Mouse (Mus musculus) lung, postnatal 0 days (tissue): ENCODE measurements around the gene 1700011L22Rik. TPM values are rescaled to one million over a fixed set of nuclear protein-coding genes. Genes with fewer than 3 reads are reported as not detected.
A peak's percentile ranks its signal among the peaks of the same experiment; 100 is the strongest.

Experiments
- ATAC-seq: fragments of 200-750 bp; cut with Nextera tagmentation; 2 replicates; pipeline ENCODE4 v1.8.0; 2017; ENCODE audit warnings: moderate library complexity
- DNase-seq: peaks from one replicate; pipeline ENCODE4 v3.0.0-alpha.2; 2016; ENCODE audit warnings: low spot score
- H3K27ac ChIP-seq: fragments of 300-500 bp; sonication (generic); 2 replicates; pipeline ENCODE4 v1.5.1; 2014; ENCODE audit warnings: antibody characterized with exemption, mild to moderate bottlenecking, low read length, mixed read lengths
- H3K27me3 ChIP-seq: fragments of 300-500 bp; sonication (generic); replicated peaks from 2 replicates; pipeline ENCODE4 v1.6.1; 2014; ENCODE audit warnings: low read length, mixed read lengths; ENCODE audit not compliant: insufficient read depth
- H3K36me3 ChIP-seq: fragments of 300-500 bp; sonication (generic); 2 replicates; pipeline ENCODE4 v1.6.1; 2014; ENCODE audit warnings: low read length, mixed read lengths; ENCODE audit not compliant: insufficient read depth
- H3K4me1 ChIP-seq: fragments of 300-500 bp; sonication (generic); 2 replicates; pipeline ENCODE4 v1.6.1; 2014; ENCODE audit warnings: antibody characterized with exemption, low read depth, low read length, mixed read lengths; ENCODE audit not compliant: insufficient read depth
- H3K4me2 ChIP-seq: fragments of 300-500 bp; sonication (generic); replicated peaks from 2 replicates; pipeline ENCODE4 v1.6.1; 2014; ENCODE audit warnings: low read depth, mild to moderate bottlenecking, low read length, moderate library complexity, mixed read lengths
- H3K4me3 ChIP-seq: fragments of 300-500 bp; sonication (generic); 2 replicates; pipeline ENCODE4 v1.5.1; 2014; ENCODE audit warnings: low read depth, low read length
- H3K9ac ChIP-seq: fragments of 300-500 bp; sonication (generic); replicated peaks from 2 replicates; pipeline ENCODE4 v1.6.1; 2014; ENCODE audit warnings: low read depth, mild to moderate bottlenecking
- H3K9me3 ChIP-seq: fragments of 300-500 bp; sonication (generic); 2 replicates; pipeline ENCODE4 v1.6.1; 2016; ENCODE audit warnings: low read length, mixed read lengths
- CTCF ChIP-seq: IDR thresholded peaks from 2 replicates; pipeline ENCODE4 v1.5.1; 2016; ENCODE audit warnings: antibody characterized with exemption, mild to moderate bottlenecking
- EP300 ChIP-seq: IDR thresholded peaks from 2 replicates; pipeline ENCODE4 v1.6.1; 2016; ENCODE audit warnings: antibody characterized with exemption, mild to moderate bottlenecking, control low read depth
- WGBS: fragments of 180-500 bp; shearing (Covaris S2); extraction: QIAGEN DNeasy Blood & Tissue Kit; methylation state at CpG from one replicate; pipeline ENCODE4 v1.1.7; 2014; 5-methylcytosine and 5-hydroxymethylcytosine counted together
- polyA plus RNA-seq: library from polyadenylated mRNA; unstranded; fragments of >200 nt; fragmentation: Nextera tagmentation; extraction: Ambion mirVana; gene quantifications from 2 replicates; pipeline ENCODE4 v1.2.1, GENCODE M21; 2015

The 1700011L22Rik gene
- polyA plus RNA-seq, result not detected in 2 replicates

DNA sequence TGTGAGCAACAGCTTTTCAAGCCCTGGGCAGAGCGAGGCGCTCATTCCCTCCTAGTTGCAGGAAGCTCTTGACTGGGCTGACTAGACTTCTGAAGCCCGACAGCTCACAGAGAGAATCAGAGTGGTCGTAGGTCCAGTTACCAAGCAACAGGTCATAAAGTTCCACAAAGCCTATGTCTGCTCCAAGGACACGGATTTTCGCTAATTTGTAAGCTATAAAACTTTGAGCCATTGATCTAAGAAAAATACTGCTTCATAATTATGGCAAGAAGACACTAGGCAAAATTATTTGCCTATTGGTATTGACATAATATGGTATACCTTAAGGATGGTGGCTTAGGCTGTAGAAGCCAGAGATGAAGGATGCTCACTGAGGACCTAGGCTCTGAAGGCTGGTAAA, at the start of gene 1700011L22Rik:
TSS of gene 1700011L22Rik (minus strand) at position 101 of the 400 bp plus-strand sequence.
- Histone ChIP-seq H3K27me3 (no peaks in the 10 kb centered on the region), H3K27ac (no peak within 1 kb of the TSS), H3K4me1 (no peaks in the 10 kb centered on the region), H3K36me3 (no peaks in the 10 kb centered on the region), H3K9me3 (no peaks in the 10 kb centered on the region), H3K9ac (no peak within 1 kb of the TSS), H3K4me2 (no peak within 1 kb of the TSS), H3K4me3 (no peak within 1 kb of the TSS)
- 77% methylated on average over 6 of the region's 6 CpGs for WGBS
- DNase-seq (no peak), ATAC-seq (no peak)
- no peak for TF ChIP-seq EP300
- no peak for TF ChIP-seq CTCF

DNA sequence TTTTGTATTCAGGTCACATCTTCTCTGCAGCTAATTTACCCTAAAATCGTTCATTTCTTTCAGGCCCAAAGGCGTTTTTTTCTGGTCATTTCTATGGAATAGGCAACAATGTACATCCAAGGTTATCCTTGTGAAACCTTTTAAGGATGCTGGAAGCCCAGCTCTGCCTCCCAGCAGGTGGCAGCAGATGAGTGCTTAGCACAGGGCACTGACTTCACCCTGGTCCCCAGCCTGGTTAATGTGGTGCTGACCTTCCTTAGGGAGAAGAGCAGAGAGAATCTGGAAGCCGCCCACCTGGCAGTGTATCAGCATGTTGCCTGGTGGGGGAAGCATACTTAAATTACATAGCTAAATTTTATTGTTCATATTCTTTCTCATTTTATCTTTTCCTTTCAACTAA, 49.4 kb upstream of the 1700011L22Rik start:
- Histone ChIP-seq H3K4me1 (peaks cover 3% of the 10 kb centered on the region; the same call in 1 of the 2 replicates), H3K4me2 (no peak overlapping the region), H3K9me3 (no peaks in the 10 kb centered on the region), H3K27ac (no peak overlapping the region), H3K27me3 (no peaks in the 10 kb centered on the region), H3K9ac (no peak overlapping the region), H3K4me3 (no peak overlapping the region), H3K36me3 (no peaks in the 10 kb centered on the region)
- WGBS, result 26% methylated on average over 3 of the region's 3 CpGs
- ATAC-seq, result no peak
- TF ChIP-seq EP300 (no peak), CTCF (peak; percentile 94)
- peak; percentile 81 for DNase-seq

DNA sequence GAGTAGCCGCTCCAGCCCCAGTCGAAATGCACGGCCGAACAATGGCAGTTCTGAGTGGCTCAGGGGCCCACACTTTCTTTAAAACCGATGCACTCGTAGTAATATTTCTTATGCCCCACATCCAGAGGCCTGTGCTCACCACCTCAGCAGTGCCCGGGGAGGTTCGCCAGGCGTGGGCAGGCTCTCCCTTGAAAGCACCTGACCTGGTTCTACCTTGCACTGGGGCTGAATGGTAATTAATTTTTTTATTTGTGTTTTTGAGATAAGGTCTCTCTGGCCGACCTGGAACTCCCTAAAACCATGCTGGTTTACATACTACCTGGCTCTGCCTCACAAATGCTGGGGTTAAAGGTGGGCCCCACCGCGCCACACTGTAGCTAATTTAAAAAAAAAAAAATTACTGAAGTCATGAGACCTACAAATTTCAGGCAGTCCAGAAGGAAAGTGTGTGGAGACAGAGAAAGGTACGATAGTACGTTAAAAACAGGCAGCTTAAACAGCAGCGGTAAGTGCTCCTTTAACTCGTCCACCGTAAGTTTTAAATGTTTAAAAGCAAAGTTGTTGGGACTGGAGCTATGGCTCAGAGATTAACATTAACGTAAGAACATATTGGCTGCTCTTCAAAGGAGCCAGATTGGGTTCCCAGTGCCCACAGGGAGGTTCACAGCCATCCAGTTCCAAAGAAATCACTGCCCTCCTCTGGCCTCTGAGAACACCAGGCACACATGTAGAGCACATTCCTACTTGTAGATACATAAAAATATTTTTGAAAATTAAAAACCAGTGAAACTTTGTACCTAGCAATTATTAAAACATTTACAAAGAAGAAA, 47.1 kb upstream of the 1700011L22Rik start:
- peak overlapping the region; percentile 57 for H3K4me3 ChIP-seq
- TF ChIP-seq CTCF (peak; percentile 32; the same call in 1 of the 2 replicates), EP300 (no peak)

DNA sequence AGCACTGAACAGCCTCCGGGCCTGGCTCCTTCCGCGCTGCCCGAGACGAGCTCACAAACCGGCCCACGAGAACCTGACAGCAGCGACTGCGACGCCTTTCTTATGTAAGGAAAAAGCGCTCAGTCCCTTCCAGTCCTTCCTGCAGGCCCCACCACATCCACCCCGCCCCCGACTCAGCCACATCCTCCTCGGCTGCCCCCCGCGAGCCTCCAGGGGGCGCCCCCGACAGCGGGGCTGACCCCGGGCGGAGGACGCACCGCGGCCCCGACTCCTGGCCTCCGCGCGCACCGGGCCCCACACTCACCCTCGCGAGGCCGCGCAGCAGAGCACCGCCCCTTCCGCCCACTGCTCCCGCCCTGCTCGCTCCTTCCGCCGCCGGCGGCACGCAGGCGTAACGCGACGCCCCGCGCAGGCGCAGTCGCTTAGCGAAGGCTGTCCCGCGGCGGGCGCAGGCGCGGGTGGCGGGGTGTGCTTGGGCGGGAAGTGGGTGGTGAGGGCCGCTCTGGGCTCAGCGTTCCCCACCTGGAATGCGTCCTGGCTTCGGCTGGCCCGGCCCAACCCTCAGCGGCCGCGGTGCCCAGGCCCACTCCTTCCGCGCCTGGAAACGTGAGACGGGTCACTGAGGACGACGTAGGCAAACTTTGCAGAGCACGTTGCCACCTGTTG, 46.4 kb upstream of the 1700011L22Rik start, which contains the start of gene Mmaa:
TSS of gene Mmaa (minus strand) at position 328 of the 666 bp plus-strand sequence.
- peaks cover 3% of the 10 kb centered on the region; the same call in 1 of the 2 replicates for H3K4me1 ChIP-seq
- H3K27ac ChIP-seq, result peak within 1 kb of the TSS; percentile 94
- ATAC-seq (peak; percentile 97), DNase-seq (peak; percentile 99)
- peak within 1 kb of the TSS; percentile 57 for H3K4me3 ChIP-seq
- no peaks in the 10 kb centered on the region for H3K9me3 ChIP-seq
- WGBS, result 1% methylated on average over 52 of the region's 74 CpGs
- peak within 1 kb of the TSS; percentile 83 for H3K9ac ChIP-seq
- H3K36me3 ChIP-seq, result no peaks in the 10 kb centered on the region
- TF ChIP-seq CTCF (peak; percentile 71), EP300 (no peak)
- no peaks in the 10 kb centered on the region for H3K27me3 ChIP-seq
- H3K4me2 ChIP-seq, result peak within 1 kb of the TSS; percentile 73

More for the DNA sequence above, 47.1 kb upstream of the 1700011L22Rik start:
- no peaks in the 10 kb centered on the region for H3K27me3 ChIP-seq
- peak overlapping the region; percentile 46 for H3K9ac ChIP-seq
- H3K4me1 ChIP-seq, result peaks cover 3% of the 10 kb centered on the region; the same call in 1 of the 2 replicates
- H3K4me2 ChIP-seq, result peak overlapping the region; percentile 73
- no peaks in the 10 kb centered on the region for H3K9me3 ChIP-seq
- no peak for ATAC-seq
- DNase-seq, result no peak
- WGBS, result 10% methylated on average over 18 of the region's 18 CpGs
- H3K27ac ChIP-seq, result peak overlapping the region; percentile 88
- no peaks in the 10 kb centered on the region for H3K36me3 ChIP-seq

DNA sequence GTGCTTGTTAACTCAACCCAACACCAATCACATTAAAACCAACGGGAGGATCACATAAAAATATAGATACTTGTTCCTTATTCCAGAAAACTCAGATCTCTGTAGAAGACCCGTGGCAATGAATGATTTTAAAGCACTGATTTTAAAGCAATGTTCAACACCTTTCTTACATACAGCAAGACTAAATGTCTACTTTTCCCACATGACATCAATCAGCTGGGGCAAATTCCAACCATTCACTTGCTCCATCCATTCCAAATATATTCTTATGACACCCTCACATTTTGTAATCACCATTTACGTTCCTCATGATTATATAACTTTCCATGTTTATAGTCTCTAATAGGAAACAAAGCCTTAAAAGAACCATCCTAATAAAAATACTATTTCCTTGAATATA, 45.5 kb upstream of the 1700011L22Rik start:
- TF ChIP-seq EP300, result no peak
- Histone ChIP-seq H3K4me3 (peak overlapping the region; percentile 57), H3K4me2 (peak overlapping the region; percentile 73), H3K9me3 (no peaks in the 10 kb centered on the region), H3K36me3 (no peaks in the 10 kb centered on the region), H3K27me3 (no peaks in the 10 kb centered on the region), H3K9ac (peak overlapping the region; percentile 83; the same call in 1 of the 2 replicates), H3K4me1 (peaks cover 3% of the 10 kb centered on the region; the same call in 1 of the 2 replicates), H3K27ac (peak overlapping the region; percentile 94; the same call in 1 of the 2 replicates)
- 46% methylated on average over 3 of the region's 3 CpGs for WGBS
- DNase-seq (peak; percentile 43), ATAC-seq (no peak)

DNA sequence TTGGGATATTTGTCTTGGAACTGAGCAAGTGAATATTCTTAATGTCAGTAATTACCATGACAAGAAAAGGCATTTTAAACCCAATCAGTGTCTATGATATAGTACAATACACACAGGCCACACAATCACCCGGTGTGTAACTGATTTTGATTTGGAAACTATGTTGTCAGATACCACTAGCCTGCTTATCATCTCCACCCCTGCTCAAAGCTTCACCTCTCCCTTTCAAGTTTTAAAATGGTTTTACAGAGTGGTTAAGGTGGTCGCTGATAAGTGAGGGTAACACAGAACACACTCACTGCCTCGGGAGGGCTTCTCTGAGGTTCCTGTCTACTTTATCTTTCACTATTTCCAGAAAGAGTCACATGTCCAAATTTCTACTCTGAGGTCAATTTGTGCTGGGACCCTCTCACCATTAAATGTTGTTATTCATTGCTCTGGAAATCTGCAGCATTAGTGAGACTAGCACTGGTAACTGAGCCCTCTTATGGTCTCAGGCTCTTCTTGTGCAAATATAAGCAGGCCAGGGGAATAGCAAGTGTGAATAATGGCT, 44.4 kb upstream of the 1700011L22Rik start:
- Histone ChIP-seq H3K4me2 (no peak overlapping the region), H3K9me3 (no peaks in the 10 kb centered on the region), H3K27ac (no peak overlapping the region), H3K36me3 (no peaks in the 10 kb centered on the region), H3K4me1 (peaks cover 3% of the 10 kb centered on the region; the same call in 1 of the 2 replicates), H3K4me3 (no peak overlapping the region), H3K9ac (no peak overlapping the region), H3K27me3 (no peaks in the 10 kb centered on the region)
- DNase-seq (no peak), ATAC-seq (no peak)
- 54% methylated on average over 3 of the region's 3 CpGs for WGBS
- TF ChIP-seq CTCF (no peak), EP300 (no peak)
